Mouse (Mus musculus): Measurements from ENCODE around the gene Plekhg2. TPM values are rescaled to one million over a fixed set of nuclear protein-coding genes. Genes with fewer than 3 reads are reported as not detected.

Gene Plekhg2
- polyA plus RNA-seq, 1 experiment from 2014 or later = 22.4 TPM

DNA sequence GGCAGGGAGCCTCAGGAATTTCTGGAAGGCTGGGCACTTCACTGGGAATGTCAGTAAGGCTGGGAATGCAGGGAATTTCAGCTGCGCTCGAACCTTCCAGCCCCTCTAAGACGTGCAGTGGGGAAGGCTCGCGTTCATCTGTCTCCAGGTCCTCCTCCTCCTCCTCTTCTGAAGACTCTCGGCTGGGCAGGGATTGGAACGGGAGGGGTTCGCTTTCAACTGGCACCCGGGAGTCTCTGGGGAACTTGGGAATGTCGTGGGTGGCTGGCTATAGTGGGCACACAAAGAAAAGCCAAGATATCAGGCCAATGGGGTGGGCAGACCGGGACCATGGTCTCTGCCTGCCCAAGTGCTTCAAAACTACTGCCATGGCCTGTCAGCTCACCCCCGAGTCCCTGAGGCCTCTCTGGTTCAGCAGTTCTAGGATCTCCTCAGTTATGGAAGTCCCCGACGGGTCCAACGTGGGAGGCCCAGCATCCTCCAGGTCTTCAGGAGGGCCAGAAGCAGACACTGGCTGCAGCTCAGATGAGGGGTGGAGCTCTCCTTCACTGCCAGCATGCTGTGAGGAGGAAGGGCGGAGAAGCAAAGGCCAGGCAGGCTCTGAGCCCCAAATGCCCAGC lies 9.8 kb downstream of the Plekhg2 start:
- no peak overlapping the region for H3K9ac ChIP-seq (replicated peaks; ENCODE audit: low read depth)
- H3K27me3 ChIP-seq (replicated peaks; ENCODE audit: insufficient read depth, low read length) = no peaks in the 10 kb centered on the region
- no peaks in the 10 kb centered on the region for H3K9me3 ChIP-seq (ENCODE audit: low read length)
- no peak for TF ChIP-seq CTCF (IDR thresholded peaks at IDR 0.05)
- TF ChIP-seq EP300 (IDR thresholded peaks at IDR 0.05) = no peak
- H3K27ac ChIP-seq (ENCODE audit: low read length) = no peak overlapping the region
- WGBS = 76% methylated on average over 14 of the region's 16 CpGs
- ATAC-seq (no peak), DNase-seq (ENCODE audit: low spot score) (no peak)
- H3K4me2 ChIP-seq (replicated peaks; ENCODE audit: low read depth, low read length) = no peak overlapping the region
- no peak overlapping the region for H3K4me3 ChIP-seq (ENCODE audit: low read depth, low read length)
- peaks cover 6% of the 10 kb centered on the region for H3K4me1 ChIP-seq (ENCODE audit: insufficient read depth, low read depth, low read length)
- H3K36me3 ChIP-seq (ENCODE audit: insufficient read depth, low read length) = peaks cover 49% of the 10 kb centered on the region

DNA sequence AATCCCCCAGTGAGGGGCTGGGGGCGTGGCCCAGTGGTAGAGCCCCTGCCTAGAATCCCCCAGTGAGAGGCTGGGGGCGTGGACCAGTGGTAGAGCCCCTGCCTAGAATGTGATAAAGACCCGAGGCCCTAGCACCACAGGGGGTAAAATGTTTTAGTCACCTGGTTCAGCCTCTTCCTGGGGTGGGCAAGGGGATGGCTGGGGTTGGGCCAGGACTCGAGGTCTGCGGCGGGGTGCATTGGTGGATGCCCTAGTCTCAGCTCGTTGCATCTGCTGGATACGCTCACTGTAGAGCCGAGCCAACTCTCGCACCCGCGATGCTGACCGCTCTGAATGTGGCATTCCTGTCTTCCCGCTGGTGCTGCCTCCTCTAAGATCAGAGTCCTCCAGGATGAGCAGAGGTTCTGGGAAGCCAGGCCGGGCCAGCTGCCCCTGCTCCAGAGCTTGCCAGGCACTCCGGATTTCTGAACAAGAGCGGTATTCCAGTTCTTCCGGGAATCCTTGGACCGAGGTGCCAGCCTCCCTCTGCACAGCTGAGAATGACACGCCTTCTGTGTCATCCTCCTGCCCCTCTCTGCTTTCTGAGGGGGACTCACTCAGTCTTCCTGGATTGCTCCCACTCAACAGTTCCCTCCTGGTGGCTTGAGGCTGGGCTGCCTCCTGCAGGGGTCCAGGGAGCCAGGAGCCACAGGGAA lies 10.6 kb downstream of the Plekhg2 start:
- no peak overlapping the region for H3K9ac ChIP-seq (replicated peaks; ENCODE audit: low read depth)
- H3K36me3 ChIP-seq (ENCODE audit: insufficient read depth, low read length) = peaks cover 42% of the 10 kb centered on the region
- H3K4me1 ChIP-seq (ENCODE audit: insufficient read depth, low read depth, low read length) = peaks cover 12% of the 10 kb centered on the region
- ATAC-seq (no peak), DNase-seq (ENCODE audit: low spot score) (no peak)
- TF ChIP-seq CTCF (IDR thresholded peaks at IDR 0.05) (no peak), EP300 (IDR thresholded peaks at IDR 0.05) (no peak)
- no peak overlapping the region for H3K4me2 ChIP-seq (replicated peaks; ENCODE audit: low read depth, low read length)
- H3K27ac ChIP-seq (ENCODE audit: low read length) = no peak overlapping the region
- 96% methylated on average over 19 of the region's 20 CpGs for WGBS
- H3K4me3 ChIP-seq (ENCODE audit: low read depth, low read length) = no peak overlapping the region
- H3K27me3 ChIP-seq (replicated peaks; ENCODE audit: insufficient read depth, low read length) = no peaks in the 10 kb centered on the region
- H3K9me3 ChIP-seq (ENCODE audit: low read length) = no peaks in the 10 kb centered on the region

DNA sequence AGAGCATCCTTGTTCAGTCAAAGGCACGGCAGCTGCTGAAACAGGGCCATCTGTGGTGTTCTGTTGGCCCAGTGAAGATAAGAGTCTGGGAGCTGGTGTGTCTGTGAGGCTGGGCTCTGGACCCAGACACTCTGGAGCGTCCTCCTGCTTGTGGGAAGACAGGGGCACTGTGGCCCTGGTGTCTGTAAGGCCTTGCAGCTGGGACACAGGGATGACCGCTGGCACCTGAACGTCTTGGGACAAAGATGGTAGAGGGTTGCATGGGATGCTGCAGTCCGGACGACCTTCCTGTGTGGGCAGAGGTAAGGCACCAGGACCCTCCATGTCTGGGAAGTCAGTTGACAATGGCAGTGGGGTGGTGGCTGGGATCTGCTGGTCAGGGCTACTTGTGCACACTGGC lies 12.1 kb downstream of the Plekhg2 start:
- no peak for TF ChIP-seq CTCF (IDR thresholded peaks at IDR 0.05)
- no peak for TF ChIP-seq EP300 (IDR thresholded peaks at IDR 0.05)
- no peak for DNase-seq (ENCODE audit: low spot score)

DNA sequence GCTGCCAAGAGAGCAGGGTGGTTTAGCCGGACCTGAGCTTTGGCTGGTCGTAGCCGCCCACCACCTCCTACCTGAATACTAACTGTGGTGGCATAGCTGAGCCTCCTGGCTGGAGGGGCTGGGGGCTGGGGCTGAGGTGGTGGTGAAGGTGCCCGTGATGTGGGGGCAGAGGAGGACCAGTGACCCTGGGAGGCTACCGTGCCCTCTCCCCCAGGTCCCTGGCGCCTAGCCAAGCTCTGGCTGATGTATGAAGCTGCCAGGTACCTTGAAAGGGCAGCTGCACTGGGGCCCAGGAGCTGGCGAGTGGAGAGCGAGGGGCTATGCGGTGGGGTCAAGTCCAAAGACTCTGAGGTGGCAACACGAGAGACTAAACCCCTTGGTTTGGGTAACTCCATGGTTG lies 12.5 kb downstream of the Plekhg2 start:
- ATAC-seq (no peak), DNase-seq (ENCODE audit: low spot score) (no peak)
- Histone ChIP-seq H3K27me3 (replicated peaks; ENCODE audit: insufficient read depth, low read length) (no peaks in the 10 kb centered on the region), H3K27ac (ENCODE audit: low read length) (0 out of 2 replicates have a peak overlapping the region, but pooled peaks have one; percentile 20), H3K9ac (replicated peaks; ENCODE audit: low read depth) (no peak overlapping the region), H3K4me3 (ENCODE audit: low read depth, low read length) (no peak overlapping the region), H3K36me3 (ENCODE audit: insufficient read depth, low read length) (peaks cover 30% of the 10 kb centered on the region), H3K4me1 (ENCODE audit: insufficient read depth, low read depth, low read length) (peaks cover 13% of the 10 kb centered on the region), H3K4me2 (replicated peaks; ENCODE audit: low read depth, low read length) (no peak overlapping the region), H3K9me3 (ENCODE audit: low read length) (no peaks in the 10 kb centered on the region)
- 91% methylated on average over 10 of the region's 10 CpGs for WGBS
- TF ChIP-seq EP300 (IDR thresholded peaks at IDR 0.05) (no peak), CTCF (IDR thresholded peaks at IDR 0.05) (no peak)

More for the DNA sequence above, 12.1 kb downstream of the Plekhg2 start:
- WGBS = 91% methylated on average over 6 of the region's 6 CpGs
- peaks cover 13% of the 10 kb centered on the region for H3K4me1 ChIP-seq (ENCODE audit: insufficient read depth, low read depth, low read length)
- H3K4me2 ChIP-seq (replicated peaks; ENCODE audit: low read depth, low read length) = no peak overlapping the region
- H3K9ac ChIP-seq (replicated peaks; ENCODE audit: low read depth) = no peak overlapping the region
- no peaks in the 10 kb centered on the region for H3K27me3 ChIP-seq (replicated peaks; ENCODE audit: insufficient read depth, low read length)
- no peak overlapping the region for H3K27ac ChIP-seq (ENCODE audit: low read length)
- no peak for ATAC-seq
- H3K4me3 ChIP-seq (ENCODE audit: low read depth, low read length) = no peak overlapping the region
- no peaks in the 10 kb centered on the region for H3K9me3 ChIP-seq (ENCODE audit: low read length)
- peaks cover 34% of the 10 kb centered on the region for H3K36me3 ChIP-seq (ENCODE audit: insufficient read depth, low read length)

DNA sequence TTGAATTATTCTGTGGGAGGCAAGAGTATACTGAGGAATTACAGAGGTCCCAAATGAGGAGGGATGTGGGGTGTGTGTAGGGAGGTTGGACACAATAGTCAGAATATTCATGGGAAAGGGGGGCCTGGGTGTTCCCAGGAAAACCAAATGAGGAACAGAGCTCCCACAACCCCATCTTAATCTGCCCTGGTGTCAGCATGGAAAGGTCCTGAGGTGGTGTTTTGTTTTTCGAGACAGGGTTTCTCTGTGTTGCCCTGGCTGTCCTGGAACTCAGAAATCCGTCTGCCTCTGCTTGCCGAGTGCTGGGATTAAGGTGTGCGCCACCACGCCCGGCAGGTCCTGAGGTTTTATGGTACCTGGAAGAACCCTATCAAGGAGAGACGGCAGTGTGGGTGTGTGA lies 14.0 kb downstream of the Plekhg2 start:
- H3K36me3 ChIP-seq (ENCODE audit: insufficient read depth, low read length) = peaks cover 28% of the 10 kb centered on the region
- H3K9me3 ChIP-seq (ENCODE audit: low read length) = no peaks in the 10 kb centered on the region
- H3K27ac ChIP-seq (ENCODE audit: low read length) = peak overlapping the region; percentile 83
- H3K4me3 ChIP-seq (ENCODE audit: low read depth, low read length) = no peak overlapping the region
- no peak overlapping the region for H3K4me2 ChIP-seq (replicated peaks; ENCODE audit: low read depth, low read length)
- no peak; the same call in 1 of the 2 replicates for ATAC-seq
- WGBS = 53% methylated on average over 7 of the region's 7 CpGs
- H3K27me3 ChIP-seq (replicated peaks; ENCODE audit: insufficient read depth, low read length) = no peaks in the 10 kb centered on the region
- TF ChIP-seq CTCF (IDR thresholded peaks at IDR 0.05) = no peak
- no peak for TF ChIP-seq EP300 (IDR thresholded peaks at IDR 0.05)
- peaks cover 13% of the 10 kb centered on the region for H3K4me1 ChIP-seq (ENCODE audit: insufficient read depth, low read depth, low read length)
- no peak for DNase-seq (ENCODE audit: low spot score)
- no peak overlapping the region for H3K9ac ChIP-seq (replicated peaks; ENCODE audit: low read depth)

DNA sequence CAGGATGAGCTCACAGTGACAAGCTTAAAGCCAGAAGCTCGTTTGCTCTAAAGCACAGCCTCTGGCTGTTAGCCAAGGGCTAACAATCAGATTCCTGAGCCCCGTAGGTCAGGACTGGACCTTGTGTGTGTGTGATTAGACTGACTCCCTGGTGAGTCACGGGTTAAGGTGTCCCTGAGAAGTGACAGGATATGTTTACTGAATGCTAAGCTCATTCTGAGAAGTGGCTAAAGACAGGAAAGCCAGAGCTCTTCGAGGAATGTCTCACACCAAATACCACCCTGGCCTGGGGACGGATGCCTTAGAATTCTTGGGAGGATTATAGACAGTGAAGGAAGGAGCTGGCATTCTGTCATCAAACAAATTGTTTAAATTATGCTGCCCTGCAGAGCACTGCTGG lies 14.4 kb downstream of the Plekhg2 start:
- WGBS = 3% methylated on average over 5 of the region's 5 CpGs
- Histone ChIP-seq H3K27me3 (replicated peaks; ENCODE audit: insufficient read depth, low read length) (no peaks in the 10 kb centered on the region), H3K27ac (ENCODE audit: low read length) (peak overlapping the region; percentile 83), H3K4me1 (ENCODE audit: insufficient read depth, low read depth, low read length) (peaks cover 13% of the 10 kb centered on the region), H3K9ac (replicated peaks; ENCODE audit: low read depth) (no peak overlapping the region), H3K9me3 (ENCODE audit: low read length) (no peaks in the 10 kb centered on the region), H3K36me3 (ENCODE audit: insufficient read depth, low read length) (peaks cover 31% of the 10 kb centered on the region), H3K4me2 (replicated peaks; ENCODE audit: low read depth, low read length) (peak overlapping the region; percentile 20; the same call in 1 of the 2 replicates), H3K4me3 (ENCODE audit: low read depth, low read length) (no peak overlapping the region)
- peak; percentile 82 for DNase-seq (ENCODE audit: low spot score)
- peak; percentile 51; the same call in 1 of the 2 replicates for TF ChIP-seq EP300 (IDR thresholded peaks at IDR 0.05)
- no peak for TF ChIP-seq CTCF (IDR thresholded peaks at IDR 0.05)
- peak; percentile 76 for ATAC-seq
